Mouse (Mus musculus) heart, embryonic 14.5 days (tissue): ENCODE measurements around the gene Gtf2ird2. TPM values are rescaled to one million over a fixed set of nuclear protein-coding genes. Genes with fewer than 3 reads are reported as not detected.

Experiments used
- ATAC-seq: fragments of 200-750 bp; cut with Nextera tagmentation; 2 replicates; pipeline ENCODE4 v1.8.0; 2017; ENCODE audit warnings: low read depth, moderate TSS enrichment; ENCODE audit not compliant: insufficient number of reproducible peaks, insufficient read depth, low FRiP score
- H3K27ac ChIP-seq, 2 experiments: fragments of 200-500 bp in 1 of 2; fragments of 300-500 bp in 1 of 2; sonication (generic) in 1 of 2; replicated peaks in 1 of 2; 2 replicates each; pipeline ENCODE4 v1.5.1; 2012 to 2014; ENCODE audit warnings: low read depth in 2 of 2, low read length in 2 of 2, control low read depth in 1 of 2, mild to moderate bottlenecking in 1 of 2, mixed read lengths in 1 of 2; ENCODE audit not compliant: control insufficient read depth in 1 of 2, insufficient read depth in 1 of 2
- H3K27me3 ChIP-seq: fragments of 300-500 bp; sonication (generic); 2 replicates; pipeline ENCODE4 v1.6.1; 2014; ENCODE audit warnings: mild to moderate bottlenecking, low read length, control low read depth; ENCODE audit not compliant: control insufficient read depth, insufficient read depth
- H3K36me3 ChIP-seq: fragments of 300-500 bp; sonication (generic); 2 replicates; pipeline ENCODE4 v1.6.1; 2014; ENCODE audit warnings: mild to moderate bottlenecking, control low read depth, low read length, mixed read lengths; ENCODE audit not compliant: control insufficient read depth, insufficient read depth
- H3K4me1 ChIP-seq, 2 experiments: fragments of 200-500 bp in 1 of 2; fragments of 300-500 bp in 1 of 2; sonication (generic) in 1 of 2; 2 replicates each; pipeline ENCODE4 v1.6.1; 2012 to 2014; ENCODE audit warnings: low read length in 2 of 2, control low read depth in 1 of 2, mixed read lengths in 1 of 2; ENCODE audit not compliant: control insufficient read depth in 2 of 2, insufficient read depth in 2 of 2
- H3K4me2 ChIP-seq: fragments of 300-500 bp; sonication (generic); 2 replicates; pipeline ENCODE4 v1.6.1; 2014; ENCODE audit warnings: mild to moderate bottlenecking, low read length
- H3K4me3 ChIP-seq, 2 experiments: fragments of 200-500 bp in 1 of 2; fragments of 300-500 bp in 1 of 2; sonication (generic) in 1 of 2; 2 replicates each; pipeline ENCODE4 v1.5.1; 2012 to 2014; ENCODE audit warnings: low read length in 2 of 2, mild to moderate bottlenecking in 2 of 2, control low read depth in 1 of 2, low read depth in 1 of 2, moderate library complexity in 1 of 2; ENCODE audit not compliant: control insufficient read depth in 1 of 2, insufficient read depth in 1 of 2
- H3K9ac ChIP-seq: fragments of 300-500 bp; sonication (generic); 2 replicates; pipeline ENCODE4 v1.6.1; 2014; ENCODE audit warnings: mild to moderate bottlenecking, low read length
- H3K9me3 ChIP-seq: fragments of 300-500 bp; sonication (generic); 2 replicates; pipeline ENCODE4 v1.6.1; 2016; ENCODE audit warnings: low read length, control low read depth; ENCODE audit not compliant: control insufficient read depth
- WGBS: fragments of 180-500 bp; shearing (Covaris S2); extraction: QIAGEN DNeasy Blood & Tissue Kit; methylation state at CpG from one replicate; pipeline ENCODE4 v1.1.7; 2014; 5-methylcytosine and 5-hydroxymethylcytosine counted together
- polyA plus RNA-seq: library from polyadenylated mRNA; unstranded; fragments of >200 nt; fragmentation: Nextera tagmentation; extraction: Ambion mirVana; gene quantifications from 2 replicates; pipeline ENCODE4 v1.2.1, GENCODE M21; 2014

The Gtf2ird2 gene
- polyA plus RNA-seq, 1 experiment from 2014 or later = 6.5 TPM

GRCm38 (mm10) chr5:134233244-134233651 is 49.4 kb downstream of the Gtf2ird2 start:
- peak overlapping the region in 1 of 2 experiments; percentile 41; a peak in 1 of 4 replicates for H3K27ac ChIP-seq
- H3K9me3 ChIP-seq = no peaks in the 10 kb centered on the region
- WGBS = 45% methylated on average over 7 of the region's 7 CpGs
- H3K9ac ChIP-seq = no peak overlapping the region
- ATAC-seq = no peak
- H3K27me3 ChIP-seq = no peaks in the 10 kb centered on the region
- H3K36me3 ChIP-seq = peaks cover 28% of the 10 kb centered on the region
- no peak overlapping the region for H3K4me2 ChIP-seq
- peaks cover 20 to 44% of the 10 kb centered on the region in 2 experiments for H3K4me1 ChIP-seq
- H3K4me3 ChIP-seq = no peak overlapping the region

DNA sequence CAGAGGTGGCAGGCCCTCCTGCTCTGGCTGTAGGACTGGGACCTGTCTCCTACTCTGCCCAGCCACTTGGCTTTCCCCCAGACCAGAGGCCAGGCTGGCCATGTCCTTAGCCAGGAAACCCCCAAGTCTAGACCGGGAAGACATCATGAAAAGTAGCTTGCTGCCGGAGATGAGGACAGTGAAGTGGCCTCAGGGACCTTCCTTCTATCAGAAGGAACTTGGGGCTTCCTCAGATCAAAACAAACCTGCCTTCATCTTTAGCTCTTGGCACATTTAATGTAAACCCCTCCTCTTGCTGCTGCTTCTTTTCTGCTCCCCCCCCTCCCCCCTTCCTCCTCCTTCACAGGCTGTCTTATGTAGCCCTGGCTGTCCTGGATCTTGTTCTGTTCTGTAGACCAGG is 50.4 kb downstream of the Gtf2ird2 start:
- peaks cover 38% of the 10 kb centered on the region for H3K36me3 ChIP-seq
- 57% methylated on average over 2 of the region's 2 CpGs for WGBS
- H3K4me3 ChIP-seq = no peak overlapping the region
- no peak overlapping the region for H3K4me2 ChIP-seq
- no peak for ATAC-seq
- no peaks in the 10 kb centered on the region for H3K9me3 ChIP-seq
- no peak overlapping the region for H3K9ac ChIP-seq
- H3K27me3 ChIP-seq = no peaks in the 10 kb centered on the region
- peaks cover 19 to 40% of the 10 kb centered on the region in 2 experiments for H3K4me1 ChIP-seq
- peak overlapping the region in 1 of 2 experiments; percentile 62; a peak in 1 of 4 replicates for H3K27ac ChIP-seq

DNA sequence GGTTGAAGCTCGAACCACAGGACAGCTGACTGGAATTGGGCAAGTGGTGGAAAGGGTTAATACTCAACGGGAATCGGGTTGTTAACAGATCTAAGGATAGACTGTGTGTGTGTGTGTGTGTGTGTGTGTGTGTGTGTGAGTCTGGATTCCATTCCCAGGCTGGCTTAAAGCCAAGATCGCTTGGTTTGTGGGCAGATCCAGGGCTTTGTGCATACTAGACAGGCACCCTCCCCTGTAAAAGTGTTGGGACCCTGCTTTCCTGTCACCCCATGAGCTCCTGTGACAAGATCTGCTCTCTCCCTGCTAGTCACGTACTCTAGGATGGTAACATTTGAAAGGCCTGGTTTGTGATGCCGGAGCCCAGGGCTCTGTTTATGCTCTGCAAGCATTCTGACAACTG is 51.3 kb downstream of the Gtf2ird2 start:
- Histone ChIP-seq H3K4me1 (peaks cover 19 to 40% of the 10 kb centered on the region in 2 experiments), H3K4me2 (no peak overlapping the region), H3K4me3 (no peak overlapping the region), H3K27ac (peak overlapping the region; percentile 28 to 62; a peak in 3 of 4 replicates), H3K36me3 (peaks cover 47% of the 10 kb centered on the region), H3K27me3 (no peaks in the 10 kb centered on the region), H3K9me3 (no peaks in the 10 kb centered on the region), H3K9ac (peak overlapping the region; percentile 31; the same call in 1 of the 2 replicates)
- no peak for ATAC-seq
- WGBS = 16% methylated on average over 6 of the region's 6 CpGs

- Histone ChIP-seq H3K4me2 (no peak overlapping the region), H3K27me3 (no peaks in the 10 kb centered on the region), H3K4me1 (peaks cover 19 to 40% of the 10 kb centered on the region in 2 experiments), H3K27ac (peak overlapping the region in 1 of 2 experiments; percentile 33; a peak in 1 of 4 replicates), H3K9me3 (no peaks in the 10 kb centered on the region), H3K9ac (no peak overlapping the region), H3K36me3 (peaks cover 58% of the 10 kb centered on the region), H3K4me3 (no peak overlapping the region)
- no peak for ATAC-seq
- WGBS = 83% methylated on average over 3 of the region's 3 CpGs
Observed at GRCm38 (mm10) chr5:134236241-134236640, 52.4 kb downstream of the Gtf2ird2 start.

DNA sequence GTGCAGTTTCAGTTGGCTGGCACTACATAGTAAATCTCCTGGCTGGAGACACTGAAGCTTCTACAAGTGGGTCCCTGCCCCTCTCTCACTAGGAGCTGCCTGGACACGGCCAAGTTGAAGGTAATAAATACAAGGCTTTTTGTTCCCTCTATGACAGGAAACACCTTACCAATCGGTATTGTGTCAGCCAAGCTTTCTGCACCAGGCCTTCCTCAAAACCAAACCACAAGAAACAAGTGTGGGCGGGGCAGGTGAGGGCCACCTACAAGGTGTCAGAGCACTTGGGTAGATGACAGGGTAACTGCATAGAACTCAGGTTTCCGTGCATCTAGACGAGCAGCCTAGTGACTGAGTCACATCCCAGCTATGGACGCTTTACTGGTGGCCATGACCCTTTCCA is 53.0 kb downstream of the Gtf2ird2 start:
- 81% methylated on average over 6 of the region's 6 CpGs for WGBS
- ATAC-seq = no peak
- no peaks in the 10 kb centered on the region for H3K9me3 ChIP-seq

DNA sequence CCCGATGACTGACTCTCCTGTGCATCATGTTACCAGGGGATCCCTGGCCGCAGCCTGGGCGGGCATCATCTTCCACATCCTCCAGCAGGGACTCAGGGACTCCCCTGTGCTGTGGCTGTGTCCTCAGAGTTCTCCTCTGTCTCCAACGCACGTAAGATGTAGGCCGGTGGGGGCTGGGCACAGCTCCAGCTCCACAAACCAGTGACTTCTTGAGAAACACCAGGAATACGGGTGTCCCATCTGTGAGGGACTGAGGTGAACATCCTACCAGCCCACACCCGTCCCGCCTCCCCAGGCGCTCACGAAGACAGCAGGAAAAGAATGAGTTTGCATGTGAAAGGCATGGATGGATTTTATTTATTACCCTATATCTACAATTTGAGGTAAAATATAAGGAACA is 53.7 kb downstream of the Gtf2ird2 start:
- Histone ChIP-seq H3K4me3 (no peak overlapping the region), H3K36me3 (peaks cover 71% of the 10 kb centered on the region), H3K9me3 (no peaks in the 10 kb centered on the region), H3K9ac (no peak overlapping the region), H3K4me2 (no peak overlapping the region), H3K27ac (no peak overlapping the region), H3K4me1 (peaks cover 16 to 34% of the 10 kb centered on the region in 2 experiments), H3K27me3 (no peaks in the 10 kb centered on the region)
- ATAC-seq = no peak
- 92% methylated on average over 11 of the region's 11 CpGs for WGBS

More for the DNA sequence above, 53.0 kb downstream of the Gtf2ird2 start:
- H3K9ac ChIP-seq = no peak overlapping the region
- no peak overlapping the region for H3K27ac ChIP-seq
- no peak overlapping the region for H3K4me3 ChIP-seq
- peaks cover 19 to 40% of the 10 kb centered on the region in 2 experiments for H3K4me1 ChIP-seq
- H3K36me3 ChIP-seq = peaks cover 64% of the 10 kb centered on the region
- no peak overlapping the region for H3K4me2 ChIP-seq
- no peaks in the 10 kb centered on the region for H3K27me3 ChIP-seq

GRCm38 (mm10) chr5:134237936-134238760 is 54.3 kb downstream of the Gtf2ird2 start:
- no peak for ATAC-seq
- Histone ChIP-seq H3K27ac (no peak overlapping the region), H3K36me3 (peaks cover 77% of the 10 kb centered on the region), H3K4me2 (no peak overlapping the region), H3K9ac (no peak overlapping the region), H3K4me1 (peaks cover 16 to 28% of the 10 kb centered on the region in 2 experiments), H3K9me3 (no peaks in the 10 kb centered on the region), H3K27me3 (no peaks in the 10 kb centered on the region), H3K4me3 (no peak overlapping the region)
- 86% methylated on average over 28 of the region's 28 CpGs for WGBS
